ENCODE assay signal across 8 mouse cellular contexts in the genomic region with DNA sequence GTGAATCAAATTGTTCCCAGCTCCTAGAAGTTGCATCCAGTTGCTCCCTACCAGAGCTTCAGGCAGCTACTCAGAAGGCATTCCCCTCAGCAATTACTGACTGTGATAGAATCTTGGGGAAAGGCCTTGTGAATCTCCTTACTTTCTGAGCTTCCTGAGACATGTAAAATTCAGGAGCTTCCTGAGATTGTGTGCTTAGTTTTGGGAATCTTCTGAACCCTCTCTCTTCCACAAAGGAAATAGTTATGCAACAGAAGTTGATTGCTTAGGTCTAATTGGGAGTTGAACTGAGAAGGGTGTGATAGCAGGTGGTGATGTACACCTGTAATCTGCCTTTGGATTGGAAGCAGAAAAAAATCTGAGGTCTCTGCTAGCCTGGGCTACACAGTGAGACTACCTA. TPM values are rescaled to one million over a fixed set of nuclear protein-coding genes. Genes with fewer than 3 reads are reported as not detected.
DNase-seq lines count a peak whose midpoint lies in the region; ATAC-seq and TF ChIP-seq lines count a peak whose summit lies in the region.

Lsm14a (minus strand) TSS at position 101 of the 400 bp plus-strand sequence.

- no peaks in the 10 kb centered on the region for H3K9me3 ChIP-seq in intestine, embryonic 16.5 days (ENCODE audit: control insufficient read depth, low read length)
- H3K9me3 ChIP-seq in midbrain, embryonic 10.5 days (replicated peaks) = no peaks in the 10 kb centered on the region

- no peak within 1 kb of the TSS for H3K9ac ChIP-seq in intestine, embryonic 16.5 days (ENCODE audit: low read depth, low read length)

- no peak for ATAC-seq in intestine, embryonic 16.5 days

- peaks cover 8% of the 10 kb centered on the region for H3K4me1 ChIP-seq in kidney, adult 2 months (ENCODE audit: control insufficient read depth, insufficient read depth, low read length)
- H3K4me1 ChIP-seq in intestine, embryonic 16.5 days (ENCODE audit: control insufficient read depth, insufficient read depth, low read length) = peaks cover 10% of the 10 kb centered on the region
- H3K4me1 ChIP-seq in midbrain, embryonic 10.5 days = peaks cover 14% of the 10 kb centered on the region

- TF ChIP-seq POLR2A in kidney, adult 2 months (IDR thresholded peaks at IDR 0.05; ENCODE audit: low read depth, low read length) = no peak

- no peaks in the 10 kb centered on the region for H3K36me3 ChIP-seq in kidney, adult 2 months (ENCODE audit: control insufficient read depth, insufficient read depth, low read length)
- H3K36me3 ChIP-seq in intestine, embryonic 16.5 days (ENCODE audit: control insufficient read depth, insufficient read depth, low read length) = no peaks in the 10 kb centered on the region
- H3K36me3 ChIP-seq in midbrain, embryonic 10.5 days = no peaks in the 10 kb centered on the region

- H3K4me3 ChIP-seq in kidney, adult 2 months (ENCODE audit: insufficient read depth, low read depth, low read length) = no peak within 1 kb of the TSS
- H3K4me3 ChIP-seq in intestine, embryonic 16.5 days (ENCODE audit: low read length) = no peak within 1 kb of the TSS
- H3K4me3 ChIP-seq in midbrain, embryonic 10.5 days = no peak within 1 kb of the TSS

- H3K27ac ChIP-seq in kidney, adult 2 months (ENCODE audit: insufficient read depth, low read depth, low read length) = no peak within 1 kb of the TSS
- no peak within 1 kb of the TSS for H3K27ac ChIP-seq in intestine, embryonic 16.5 days (ENCODE audit: low read length)
- H3K27ac ChIP-seq in midbrain, embryonic 10.5 days (replicated peaks) = no peak within 1 kb of the TSS

- no peak for DNase-seq in kidney, adult 2 months
- no peak for DNase-seq in kidney, adult 11 months
- no peak for DNase-seq in adrenal gland, postnatal 25 days
- no peak for DNase-seq in gastrocnemius, postnatal 25 days
- DNase-seq in midbrain, embryonic 10.5 days (ENCODE audit: low spot score) = no peak
- DNase-seq in natural killer cell, adult 2 months (ENCODE audit: low spot score in 2 of 2) = no peak
- no peak for DNase-seq in thymus, postnatal 25 days

- TF ChIP-seq CTCF in kidney, adult 2 months (conservative IDR thresholded peaks at IDR 0.05; ENCODE audit: insufficient read depth, insufficient read length, low read depth, low read length) = no peak

- H3K27me3 ChIP-seq in kidney, adult 2 months (replicated peaks; ENCODE audit: control insufficient read depth, insufficient read depth, low read length) = no peaks in the 10 kb centered on the region
- no peaks in the 10 kb centered on the region for H3K27me3 ChIP-seq in intestine, embryonic 16.5 days (replicated peaks; ENCODE audit: control insufficient read depth, insufficient read depth, low read length)
- H3K27me3 ChIP-seq in midbrain, embryonic 10.5 days (ENCODE audit: low read depth, poor library complexity, severe bottlenecking) = no peaks in the 10 kb centered on the region

- no peak within 1 kb of the TSS for H3K4me2 ChIP-seq in intestine, embryonic 16.5 days (ENCODE audit: low read depth, low read length)

RNA-seq across cellular contexts. Expression of gene Lsm14a, which starts in this region (rescaled TPM):
- 41.5 and 48.1 TPM in 2 replicates for polyA plus RNA-seq in kidney, adult 2 months (2012; rRNA removed)
- total RNA-seq in adrenal gland, postnatal 25 days (2021) = 116 and 140 TPM in 2 replicates
- 10 to 100 TPM; 61.8 to 73.9 TPM for total RNA-seq in gastrocnemius, postnatal 25 days (2021)
- 65.1 and 66.2 TPM in 2 replicates for polyA plus RNA-seq in intestine, embryonic 16.5 days (2015; fragmentation: Nextera tagmentation; extraction: Ambion mirVana)
- 109 and 110 TPM in 2 replicates for polyA plus RNA-seq in midbrain, embryonic 10.5 days (2016; fragmentation: Nextera tagmentation; extraction: Ambion mirVana)
